Mouse (Mus musculus) heart, embryonic 11.5 days (tissue): Measurements from ENCODE around the gene Bloc1s4. TPM values are rescaled to one million over a fixed set of nuclear protein-coding genes. Genes with fewer than 3 reads are reported as not detected.
A peak's percentile ranks its signal among the peaks of the same experiment; 100 is the strongest.

Source experiments
- ATAC-seq: fragments of 200-750 bp; cut with Nextera tagmentation; replicated peaks from 2 replicates; pipeline ENCODE4 v1.8.0; 2017; ENCODE audit warnings: moderate library complexity; ENCODE audit not compliant: insufficient number of reproducible peaks, low FRiP score, low TSS enrichment
- H3K27ac ChIP-seq: fragments of 300-500 bp; sonication (generic); 2 replicates; pipeline ENCODE4 v1.5.1; 2014; ENCODE audit warnings: mild to moderate bottlenecking, low read depth, low read length
- H3K27me3 ChIP-seq: fragments of 300-500 bp; sonication (generic); 2 replicates; pipeline ENCODE4 v1.6.1; 2014; ENCODE audit warnings: mild to moderate bottlenecking, low read length, mixed read lengths; ENCODE audit not compliant: control insufficient read depth, insufficient read depth
- H3K36me3 ChIP-seq: fragments of 300-500 bp; sonication (generic); 2 replicates; pipeline ENCODE4 v1.6.1; 2014; ENCODE audit warnings: mild to moderate bottlenecking, low read length, moderate library complexity, mixed read lengths; ENCODE audit not compliant: control insufficient read depth, insufficient read depth
- H3K4me1 ChIP-seq: fragments of 300-500 bp; sonication (generic); 2 replicates; pipeline ENCODE4 v1.6.1; 2014; ENCODE audit warnings: low read length; ENCODE audit not compliant: control insufficient read depth, insufficient read depth
- H3K4me2 ChIP-seq: fragments of 300-500 bp; sonication (generic); 2 replicates; pipeline ENCODE4 v1.6.1; 2014; ENCODE audit warnings: mild to moderate bottlenecking, moderate library complexity
- H3K4me3 ChIP-seq: fragments of 300-500 bp; sonication (generic); 2 replicates; pipeline ENCODE4 v1.5.1; 2014; ENCODE audit warnings: low read depth, low read length
- H3K9ac ChIP-seq: fragments of 300-500 bp; sonication (generic); 2 replicates; pipeline ENCODE4 v1.6.1; 2014; ENCODE audit warnings: mild to moderate bottlenecking, low read depth, low read length, moderate library complexity
- H3K9me3 ChIP-seq: fragments of 300-500 bp; sonication (generic); replicated peaks from 2 replicates; pipeline ENCODE4 v1.6.1; 2016; ENCODE audit warnings: low read length; ENCODE audit not compliant: control insufficient read depth
- WGBS: fragments of 180-500 bp; shearing (Covaris S2); extraction: QIAGEN DNeasy Blood & Tissue Kit; methylation state at CpG from one replicate; pipeline ENCODE4 v1.1.7; 2014; ENCODE audit not compliant: insufficient replicate concordance; 5-methylcytosine and 5-hydroxymethylcytosine counted together
- polyA plus RNA-seq: library from polyadenylated mRNA; unstranded; fragments of >200 nt; fragmentation: Nextera tagmentation; extraction: Ambion mirVana; gene quantifications from 2 replicates; pipeline ENCODE4 v1.2.1, GENCODE M21; 2014

Bloc1s4 gene
- polyA plus RNA-seq, 1 experiment from 2014 or later: 20.1 TPM

GRCm38 (mm10) chr5:36705792-36706191, 42.7 kb downstream of the Bloc1s4 start:
- Histone ChIP-seq H3K4me1 (peaks cover 9% of the 10 kb centered on the region), H3K4me2 (no peak overlapping the region), H3K27ac (no peak overlapping the region), H3K36me3 (no peaks in the 10 kb centered on the region), H3K9ac (no peak overlapping the region), H3K27me3 (no peaks in the 10 kb centered on the region), H3K4me3 (no peak overlapping the region), H3K9me3 (no peaks in the 10 kb centered on the region)
- ATAC-seq: no peak
- 80% methylated on average over 5 of the region's 5 CpGs for WGBS

GRCm38 (mm10) chr5:36705390-36705789, 43.1 kb downstream of the Bloc1s4 start:
- H3K4me1 ChIP-seq: peaks cover 12% of the 10 kb centered on the region
- WGBS: 79% methylated on average over 5 of the region's 5 CpGs
- no peak for ATAC-seq

GRCm38 (mm10) chr5:36704684-36705083, 43.8 kb downstream of the Bloc1s4 start:
- WGBS: 74% methylated on average over 6 of the region's 6 CpGs
- H3K9ac ChIP-seq: 0 out of 2 replicates have a peak overlapping the region, but pooled peaks have one; percentile 18
- no peak for ATAC-seq

More at GRCm38 (mm10) chr5:36705390-36705789, 43.1 kb downstream of the Bloc1s4 start:
- H3K9ac ChIP-seq: no peak overlapping the region
- no peaks in the 10 kb centered on the region for H3K9me3 ChIP-seq
- H3K4me2 ChIP-seq: no peak overlapping the region
- H3K36me3 ChIP-seq: no peaks in the 10 kb centered on the region
- no peak overlapping the region for H3K27ac ChIP-seq
- H3K27me3 ChIP-seq: no peaks in the 10 kb centered on the region
- no peak overlapping the region for H3K4me3 ChIP-seq

GRCm38 (mm10) chr5:36700939-36701620, 47.4 kb downstream of the Bloc1s4 start:
- no peak overlapping the region; the same call in 1 of the 2 replicates for H3K27ac ChIP-seq
- H3K4me1 ChIP-seq: peaks cover 27% of the 10 kb centered on the region
- H3K9ac ChIP-seq: no peak overlapping the region
- WGBS: 57% methylated on average over 6 of the region's 6 CpGs
- H3K4me3 ChIP-seq: no peak overlapping the region
- ATAC-seq: no peak
- H3K4me2 ChIP-seq: peak overlapping the region; percentile 9; the same call in 1 of the 2 replicates
- no peaks in the 10 kb centered on the region for H3K9me3 ChIP-seq
- no peaks in the 10 kb centered on the region for H3K27me3 ChIP-seq
- H3K36me3 ChIP-seq: no peaks in the 10 kb centered on the region

More at GRCm38 (mm10) chr5:36704684-36705083, 43.8 kb downstream of the Bloc1s4 start:
- no peak overlapping the region for H3K4me2 ChIP-seq
- no peaks in the 10 kb centered on the region for H3K9me3 ChIP-seq
- H3K27ac ChIP-seq: no peak overlapping the region
- peaks cover 18% of the 10 kb centered on the region for H3K4me1 ChIP-seq
- no peaks in the 10 kb centered on the region for H3K36me3 ChIP-seq
- no peaks in the 10 kb centered on the region for H3K27me3 ChIP-seq
- no peak overlapping the region for H3K4me3 ChIP-seq

GRCm38 (mm10) chr5:36698689-36699088, 49.8 kb downstream of the Bloc1s4 start:
- no peak for ATAC-seq
- no peak overlapping the region for H3K27ac ChIP-seq
- H3K4me3 ChIP-seq: no peak overlapping the region
- H3K27me3 ChIP-seq: no peaks in the 10 kb centered on the region
- H3K9ac ChIP-seq: no peak overlapping the region
- no peaks in the 10 kb centered on the region for H3K36me3 ChIP-seq
- no peak overlapping the region for H3K4me2 ChIP-seq
- no peaks in the 10 kb centered on the region for H3K9me3 ChIP-seq
- H3K4me1 ChIP-seq: peaks cover 33% of the 10 kb centered on the region
- whole genome bisulfite sequencing: 68% methylated on average over 5 of the region's 5 CpGs

GRCm38 (mm10) chr5:36698067-36698670, 50.3 kb downstream of the Bloc1s4 start:
- H3K9ac ChIP-seq: peak overlapping the region; percentile 22; the same call in 1 of the 2 replicates
- no peak overlapping the region for H3K4me3 ChIP-seq
- no peak overlapping the region for H3K27ac ChIP-seq
- H3K27me3 ChIP-seq: no peaks in the 10 kb centered on the region
- ATAC-seq: no peak
- 77% methylated on average over 7 of the region's 7 CpGs for WGBS
- H3K4me2 ChIP-seq: no peak overlapping the region
- no peaks in the 10 kb centered on the region for H3K36me3 ChIP-seq
- no peaks in the 10 kb centered on the region for H3K9me3 ChIP-seq
- H3K4me1 ChIP-seq: peaks cover 38% of the 10 kb centered on the region

Other genes with a start within 250 kb of the Bloc1s4 start
- 19.8 and 22.6 TPM in 2 replicates for gene Tbc1d14, start 155.4 kb downstream of the Bloc1s4 start, polyA plus RNA-seq
- 27.8 and 32.0 TPM in 2 replicates for gene D5Ertd579e, start 52.6 kb downstream of the Bloc1s4 start, polyA plus RNA-seq
- 420 and 433 TPM in 2 replicates for gene Mrfap1, start 48.1 kb upstream of the Bloc1s4 start, polyA plus RNA-seq
- 12.9 and 17.0 TPM in 2 replicates for gene Man2b2, start 82.0 kb upstream of the Bloc1s4 start, polyA plus RNA-seq
- gene Ppp2r2c, start 119.9 kb upstream of the Bloc1s4 start, polyA plus RNA-seq: 0.19 and 0.72 TPM in 2 replicates
- gene Wfs1, start 240.6 kb upstream of the Bloc1s4 start, polyA plus RNA-seq: 23.8 and 28.5 TPM in 2 replicates